Mouse (Mus musculus) adrenal gland, adult 2 months (tissue): Measurements from ENCODE around the gene Nceh1. TPM values are rescaled to one million over a fixed set of nuclear protein-coding genes. Genes with fewer than 3 reads are reported as not detected.

Experiments
- DNase-seq: peaks from one replicate; pipeline ENCODE4 v3.0.0; 2021
- polyA plus RNA-seq: library from polyadenylated mRNA; depleted of rRNA; stranded (reverse); fragments of >200 nt; gene quantifications from 2 replicates; pipeline ENCODE4 v1.2.3, GENCODE M21; 2012
- total RNA-seq, 2 experiments: library from RNA; stranded (reverse); gene quantifications; 2 replicates each; pipeline ENCODE4 v1.2.3; 2021

The Nceh1 gene
- total and polyA plus RNA-seq, 3 experiments: 138 to 314 (median 247) TPM

GRCm38 (mm10) chr3:27190865-27191264 lies 8.1 kb downstream of the Nceh1 start:
- no peak for DNase-seq

GRCm38 (mm10) chr3:27191856-27192255 lies 9.1 kb downstream of the Nceh1 start:
- peak; percentile 59 for DNase-seq

GRCm38 (mm10) chr3:27193844-27194317 lies 11.1 kb downstream of the Nceh1 start:
- peak; percentile 69 for DNase-seq

- peak; percentile 80 for DNase-seq
Measured at GRCm38 (mm10) chr3:27195153-27195552, 12.4 kb downstream of the Nceh1 start.

- no peak for DNase-seq
Measured at GRCm38 (mm10) chr3:27195573-27196227, 12.9 kb downstream of the Nceh1 start.

GRCm38 (mm10) chr3:27196529-27196928 lies 13.8 kb downstream of the Nceh1 start:
- no peak for DNase-seq

- no peak for DNase-seq
Measured at GRCm38 (mm10) chr3:27197816-27198215, 15.1 kb downstream of the Nceh1 start.

- no peak for DNase-seq
Measured at GRCm38 (mm10) chr3:27199120-27199519, 16.4 kb downstream of the Nceh1 start.

GRCm38 (mm10) chr3:27201728-27202411 lies 19.1 kb downstream of the Nceh1 start:
- no peak for DNase-seq

- DNase-seq: no peak
Measured at GRCm38 (mm10) chr3:27205068-27205467, 22.3 kb downstream of the Nceh1 start.

GRCm38 (mm10) chr3:27205514-27206220 lies 22.9 kb downstream of the Nceh1 start:
- no peak for DNase-seq

- no peak for DNase-seq
Measured at GRCm38 (mm10) chr3:27206221-27206560, 23.4 kb downstream of the Nceh1 start.

GRCm38 (mm10) chr3:27206577-27206976 lies 23.8 kb downstream of the Nceh1 start:
- DNase-seq: no peak

GRCm38 (mm10) chr3:27209707-27210106 lies 26.9 kb downstream of the Nceh1 start:
- DNase-seq: peak; percentile 71

GRCm38 (mm10) chr3:27210271-27210670 lies 27.5 kb downstream of the Nceh1 start:
- DNase-seq: no peak

- DNase-seq: no peak
Measured at GRCm38 (mm10) chr3:27214016-27214816, 31.5 kb downstream of the Nceh1 start.

- DNase-seq: no peak
Measured at GRCm38 (mm10) chr3:27217331-27217730, 34.6 kb downstream of the Nceh1 start.

- no peak for DNase-seq
Measured at GRCm38 (mm10) chr3:27218604-27219003, 35.8 kb downstream of the Nceh1 start.

GRCm38 (mm10) chr3:27222052-27222451 lies 39.3 kb downstream of the Nceh1 start:
- no peak for DNase-seq

GRCm38 (mm10) chr3:27222488-27222887 lies 39.7 kb downstream of the Nceh1 start:
- no peak for DNase-seq

GRCm38 (mm10) chr3:27227629-27228453 lies 45.1 kb downstream of the Nceh1 start:
- no peak for DNase-seq
